Mouse (Mus musculus): ENCODE results near the gene Hip1r.

Gene Hip1r

DNA sequence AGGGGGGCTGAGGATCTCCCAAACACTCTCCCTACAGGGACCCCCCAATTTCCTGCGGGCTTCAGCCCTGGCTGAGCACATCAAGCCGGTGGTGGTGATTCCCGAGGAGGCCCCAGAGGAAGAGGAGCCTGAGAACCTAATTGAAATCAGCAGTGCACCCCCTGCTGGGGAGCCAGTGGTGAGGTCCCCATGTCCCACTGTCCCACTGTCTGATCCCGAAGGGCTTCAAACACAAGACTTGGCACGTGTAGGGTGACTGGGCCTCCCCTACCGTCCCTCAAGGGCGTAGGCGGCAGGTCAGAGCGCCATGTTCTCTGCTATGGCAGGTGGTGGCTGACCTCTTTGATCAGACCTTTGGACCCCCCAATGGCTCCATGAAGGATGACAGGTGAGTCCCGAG, 22.8 kb downstream of the Hip1r start:
- peak; percentile 47 for DNase-seq (ENCODE audit: low read depth, low spot score)

DNA sequence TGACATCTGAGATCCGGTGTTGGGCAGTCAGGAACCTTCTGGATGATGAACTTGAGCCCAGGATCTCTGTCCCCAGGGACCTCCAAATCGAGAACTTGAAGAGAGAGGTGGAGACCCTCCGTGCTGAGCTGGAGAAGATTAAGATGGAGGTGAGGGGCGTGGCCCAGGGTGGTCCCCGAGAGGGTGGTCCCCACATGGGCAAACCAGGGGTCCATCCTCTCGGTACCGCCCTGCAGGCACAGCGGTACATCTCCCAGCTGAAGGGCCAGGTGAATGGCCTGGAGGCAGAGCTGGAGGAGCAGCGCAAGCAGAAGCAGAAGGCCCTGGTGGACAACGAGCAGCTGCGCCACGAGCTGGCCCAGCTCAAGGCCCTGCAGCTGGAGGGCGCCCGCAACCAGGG, 23.3 kb downstream of the Hip1r start:
- no peak for DNase-seq (ENCODE audit: low read depth, low spot score)

DNA sequence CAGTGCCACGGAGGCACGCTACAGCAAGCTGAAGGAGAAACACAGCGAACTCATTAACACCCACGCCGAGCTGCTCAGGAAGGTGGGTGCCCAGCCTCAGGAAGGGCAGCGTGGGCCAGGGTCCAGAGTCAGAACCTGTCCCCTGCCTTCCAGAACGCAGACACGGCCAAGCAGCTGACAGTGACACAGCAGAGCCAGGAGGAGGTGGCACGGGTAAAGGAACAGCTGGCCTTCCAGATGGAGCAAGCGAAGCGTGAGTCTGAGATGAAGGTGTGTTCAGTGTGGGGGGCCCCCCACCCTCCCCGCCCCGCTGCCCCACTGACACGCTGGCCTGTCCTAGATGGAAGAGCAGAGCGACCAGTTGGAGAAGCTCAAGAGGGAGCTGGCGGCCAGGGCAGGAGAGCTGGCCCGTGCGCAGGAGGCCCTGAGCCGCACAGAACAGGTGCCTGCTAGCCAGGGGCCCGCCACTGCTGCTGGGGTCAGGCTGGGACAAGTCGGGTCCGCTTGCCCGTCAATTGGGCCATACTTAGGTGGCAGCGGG, 23.9 kb downstream of the Hip1r start:
- no peak for DNase-seq (ENCODE audit: low read depth, low spot score)

DNA sequence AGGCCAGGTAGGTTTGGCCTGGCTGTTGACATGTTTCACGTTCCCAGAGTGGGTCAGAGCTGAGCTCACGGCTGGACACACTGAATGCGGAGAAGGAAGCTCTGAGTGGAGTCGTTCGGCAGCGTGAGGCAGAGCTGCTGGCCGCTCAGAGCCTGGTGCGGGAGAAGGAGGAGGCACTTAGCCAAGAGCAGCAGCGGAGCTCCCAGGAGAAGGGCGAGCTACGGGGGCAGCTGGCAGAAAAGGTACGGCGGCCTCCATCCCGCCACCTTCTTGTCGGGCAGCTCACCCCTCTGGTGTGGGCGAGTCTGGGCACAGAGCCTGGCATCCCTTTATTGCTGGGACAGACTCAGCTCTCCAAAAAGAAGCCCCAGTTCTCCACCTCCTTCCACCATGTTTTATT, 24.4 kb downstream of the Hip1r start:
- DNase-seq (ENCODE audit: low read depth, low spot score), result no peak

DNA sequence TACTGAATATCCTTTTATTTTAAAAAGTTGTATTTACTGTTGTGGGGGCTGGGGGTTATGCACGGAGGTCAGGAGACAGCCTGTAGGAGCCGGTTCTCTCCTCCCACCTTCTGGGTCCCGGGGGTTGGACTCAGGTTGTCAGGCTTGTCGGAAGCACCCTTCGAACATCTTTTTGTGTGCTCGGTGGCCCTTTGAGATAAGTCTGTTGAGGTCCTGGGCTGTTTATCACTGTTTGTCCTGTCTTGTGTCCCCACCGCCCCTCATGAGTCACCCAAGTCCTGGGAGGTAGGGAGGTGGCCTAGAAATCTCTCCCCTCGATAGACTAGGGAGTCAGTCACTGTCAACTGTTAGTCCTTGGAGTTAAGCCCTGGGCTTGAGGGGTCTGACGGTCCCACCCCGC, 24.9 kb downstream of the Hip1r start:
- DNase-seq (ENCODE audit: low read depth, low spot score), result no peak

DNA sequence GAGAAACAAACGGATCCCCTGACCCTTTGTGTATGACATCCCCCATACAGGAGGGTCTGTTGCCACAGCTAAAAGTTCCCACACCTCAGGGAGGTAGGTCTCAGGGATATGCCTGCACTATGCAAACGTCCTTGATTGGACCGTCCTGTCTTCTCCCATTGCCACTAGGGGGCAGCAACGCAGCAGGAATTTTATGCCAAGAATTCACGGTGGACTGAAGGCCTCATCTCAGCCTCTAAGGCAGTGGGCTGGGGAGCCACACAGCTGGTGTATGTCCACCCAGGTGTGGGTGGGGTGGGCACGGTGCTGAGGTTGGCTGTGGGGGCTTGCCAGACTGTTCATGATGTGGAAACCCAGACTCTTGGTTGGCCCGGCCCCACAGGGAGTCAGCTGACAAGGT, 27.4 kb downstream of the Hip1r start:
- peak; percentile 73 for DNase-seq (ENCODE audit: low read depth, low spot score)

DNA sequence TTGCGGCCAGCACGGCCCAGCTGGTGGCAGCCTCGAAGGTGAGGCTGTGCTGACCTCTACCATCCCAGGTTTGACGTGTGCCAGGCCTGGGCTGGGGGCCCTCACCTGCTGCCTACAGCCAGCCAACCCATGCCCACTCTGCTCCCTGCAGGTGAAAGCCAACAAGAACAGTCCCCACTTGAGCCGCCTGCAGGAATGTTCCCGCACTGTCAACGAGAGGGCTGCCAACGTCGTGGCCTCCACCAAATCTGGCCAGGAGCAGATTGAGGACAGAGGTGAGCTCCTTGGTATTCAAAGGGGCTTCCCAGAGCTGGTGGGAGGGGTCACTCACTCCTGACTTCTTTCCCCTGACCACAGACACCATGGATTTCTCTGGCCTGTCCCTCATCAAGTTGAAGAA, 27.8 kb downstream of the Hip1r start:
- DNase-seq (ENCODE audit: low read depth, low spot score), result no peak

DNA sequence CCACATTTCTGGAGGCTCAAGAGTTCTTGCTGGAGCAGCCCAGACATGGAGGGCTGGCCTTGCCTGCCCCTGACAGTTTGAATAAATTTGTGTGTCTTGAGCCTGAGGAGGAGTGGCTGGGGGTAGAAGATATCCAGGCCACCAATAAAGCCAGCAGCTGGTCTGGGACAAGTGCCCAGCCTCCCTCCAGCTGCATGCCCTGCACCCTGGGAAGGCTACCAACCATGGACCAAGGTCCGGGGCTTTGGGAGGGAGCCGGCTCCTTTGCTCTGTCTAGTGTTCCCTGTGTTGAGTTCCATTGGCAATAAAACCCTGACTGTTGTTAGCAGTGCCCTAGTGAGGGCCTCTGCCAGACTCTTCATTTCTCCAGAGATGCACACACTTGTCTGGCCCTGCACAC, 29.4 kb downstream of the Hip1r start:
- no peak for DNase-seq (ENCODE audit: low read depth, low spot score)

DNA sequence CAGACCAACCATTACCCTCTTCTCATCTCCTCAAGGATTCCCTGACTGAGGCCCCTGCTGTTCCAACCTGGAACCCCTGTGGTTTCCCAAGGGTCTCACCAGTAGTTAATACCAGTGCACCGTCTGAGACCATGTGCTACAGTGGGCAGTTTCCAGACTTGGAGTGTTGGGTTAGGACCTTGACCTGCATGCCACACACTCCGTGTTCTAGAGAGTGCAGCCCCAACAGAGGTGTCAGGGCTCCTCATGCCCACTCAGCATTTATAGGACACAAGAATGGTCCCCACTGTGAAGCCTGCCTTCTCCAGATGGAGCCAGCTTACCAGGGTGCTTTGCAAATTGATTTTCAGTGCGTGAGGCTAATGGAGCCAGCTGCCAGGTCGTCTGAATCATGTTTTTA, 29.9 kb downstream of the Hip1r start:
- DNase-seq (ENCODE audit: low read depth, low spot score), result no peak

DNA sequence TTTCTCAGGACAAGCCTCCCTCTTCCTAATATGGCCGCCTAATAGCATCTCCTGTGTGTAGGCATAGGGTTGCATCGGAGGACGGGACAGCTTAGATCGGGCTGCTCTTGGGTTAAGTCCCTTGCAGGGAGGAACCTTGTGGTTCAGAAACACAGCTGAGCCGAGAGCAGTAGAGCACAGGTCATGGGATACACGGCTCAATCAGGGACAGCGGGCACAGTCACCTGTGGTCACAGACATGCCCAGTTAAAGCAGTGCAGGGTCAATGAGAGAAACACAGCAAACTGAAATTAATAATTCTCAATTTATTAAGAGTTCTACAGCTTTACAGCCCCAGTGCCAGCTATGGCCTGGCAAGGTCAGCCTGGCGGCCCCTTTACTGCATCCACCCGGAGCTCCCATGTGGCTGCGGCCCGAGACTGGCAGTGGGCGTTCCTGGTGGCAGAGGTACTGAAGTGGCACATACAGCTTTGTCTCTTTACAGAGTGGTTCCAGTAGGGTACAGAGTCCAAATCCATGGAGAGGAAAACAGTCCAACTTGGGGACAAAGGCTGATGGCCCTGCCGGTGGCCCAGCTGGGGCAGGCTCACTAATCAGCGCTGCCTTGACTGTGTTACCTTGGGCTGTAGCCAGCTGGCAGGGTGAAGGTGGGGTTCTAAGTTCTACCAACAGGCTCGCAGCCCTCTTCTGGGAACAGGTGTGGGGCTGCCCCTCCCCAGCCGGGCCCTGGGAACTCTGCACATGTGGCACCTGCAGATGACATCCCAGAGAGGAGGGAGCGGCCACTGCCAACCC, 31.1 kb downstream of the Hip1r start:
- no peak for DNase-seq (ENCODE audit: low read depth, low spot score)

DNA sequence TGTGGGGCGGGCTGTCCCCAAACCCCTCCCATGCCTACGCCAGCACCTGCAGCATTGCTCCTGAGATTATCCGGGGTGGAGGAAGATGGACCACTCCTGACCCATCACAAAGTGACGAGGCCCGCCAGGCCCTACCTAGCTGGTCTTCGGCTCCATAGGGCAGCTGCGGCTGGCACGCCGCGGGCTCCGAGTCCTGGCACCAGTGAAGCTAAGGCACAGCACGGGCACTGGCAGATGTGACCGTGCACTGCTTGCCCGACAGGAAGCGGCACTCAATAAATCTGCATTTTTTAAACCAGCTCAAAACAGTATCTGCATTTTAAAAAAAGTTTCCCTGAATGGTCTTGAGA, 31.7 kb downstream of the Hip1r start:
- DNase-seq (ENCODE audit: low read depth, low spot score), result no peak

DNA sequence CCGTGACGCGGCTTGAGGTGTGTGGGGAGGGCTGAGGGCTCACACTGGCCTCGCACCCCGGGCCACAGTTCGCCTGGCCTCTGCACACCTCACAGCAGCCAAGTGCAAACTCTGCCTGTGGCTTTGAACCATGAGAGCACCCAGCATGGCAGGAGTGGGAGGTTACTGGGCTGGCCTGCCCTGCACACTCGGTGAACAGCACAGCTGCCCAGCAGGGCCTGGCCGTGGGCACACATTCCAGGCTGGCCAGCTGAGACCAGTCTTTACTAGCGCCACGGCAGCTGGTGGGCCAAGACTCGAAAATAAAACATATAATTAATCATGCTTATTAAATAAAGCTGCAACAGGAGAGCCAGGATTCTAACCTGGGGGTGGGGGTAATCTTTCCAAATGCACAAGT, 32.2 kb downstream of the Hip1r start:
- no peak for DNase-seq (ENCODE audit: low read depth, low spot score)

DNA sequence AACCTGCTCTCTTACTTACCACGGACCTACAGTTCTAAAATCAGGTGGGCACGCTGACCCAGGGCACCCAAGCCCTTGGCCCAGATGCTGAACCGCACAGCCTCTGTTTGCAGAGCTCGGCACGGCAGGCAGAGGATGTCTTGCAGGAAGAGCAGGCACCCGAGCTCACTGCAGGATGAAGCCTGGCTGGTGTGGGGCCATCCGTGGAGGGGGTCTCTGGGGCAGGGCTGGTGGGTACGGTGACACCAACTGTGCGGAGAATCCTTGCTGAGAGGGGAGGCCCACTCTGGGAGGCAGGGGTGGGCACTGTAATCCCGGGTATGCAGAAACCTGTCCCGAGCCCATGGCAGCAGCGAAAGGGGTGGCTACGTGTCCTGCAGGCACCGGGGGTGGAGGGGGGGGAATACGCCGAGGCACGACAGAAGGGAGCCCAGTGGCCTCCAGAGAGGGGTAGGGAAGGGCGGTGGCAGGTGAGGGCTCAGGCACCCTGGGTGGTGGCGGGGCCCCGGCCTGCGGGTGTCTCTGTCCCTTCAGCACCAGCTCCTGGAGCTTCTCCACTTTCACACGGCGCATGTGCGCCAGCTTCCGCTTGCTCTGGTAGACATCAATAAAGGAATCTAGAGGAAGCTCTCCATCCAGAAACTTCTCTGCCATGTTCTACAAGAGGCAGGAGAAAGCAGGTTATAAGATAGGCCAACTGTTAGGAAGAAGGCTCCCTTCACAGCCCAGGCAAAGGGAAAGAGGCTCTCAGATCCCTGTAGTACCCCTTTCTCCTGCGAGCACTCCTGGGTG, 32.9 kb downstream of the Hip1r start:
- no peak for DNase-seq (ENCODE audit: low read depth, low spot score)

DNA sequence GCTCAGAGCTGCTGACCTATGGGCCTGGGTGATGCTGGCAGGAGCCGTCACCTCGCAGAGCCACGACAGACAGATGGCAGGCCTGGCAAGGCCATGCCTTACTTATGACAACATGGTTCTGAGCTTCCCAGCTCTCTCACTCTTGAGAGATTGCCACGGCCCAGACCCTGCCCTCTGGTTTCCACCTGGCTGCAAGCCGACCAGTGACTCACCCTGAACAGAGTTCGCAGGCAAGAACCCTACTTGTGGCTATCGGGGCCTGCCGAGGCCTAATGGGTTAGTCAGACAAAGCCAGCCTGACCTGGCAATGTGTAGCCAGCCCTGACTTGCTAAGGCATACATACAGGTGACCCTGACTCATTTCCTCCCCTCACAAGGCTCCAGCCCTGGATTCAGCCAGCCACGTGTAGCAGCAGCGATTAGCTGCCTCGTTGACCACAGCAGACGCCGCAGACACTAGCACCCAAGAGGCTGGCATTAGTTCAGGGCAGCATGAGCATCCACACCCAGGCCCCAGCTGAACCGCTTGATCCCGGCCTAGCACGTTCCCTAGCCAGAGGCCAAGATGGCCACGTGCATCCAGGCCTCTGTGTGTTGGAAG, 33.6 kb downstream of the Hip1r start:
- DNase-seq (ENCODE audit: low read depth, low spot score), result no peak

DNA sequence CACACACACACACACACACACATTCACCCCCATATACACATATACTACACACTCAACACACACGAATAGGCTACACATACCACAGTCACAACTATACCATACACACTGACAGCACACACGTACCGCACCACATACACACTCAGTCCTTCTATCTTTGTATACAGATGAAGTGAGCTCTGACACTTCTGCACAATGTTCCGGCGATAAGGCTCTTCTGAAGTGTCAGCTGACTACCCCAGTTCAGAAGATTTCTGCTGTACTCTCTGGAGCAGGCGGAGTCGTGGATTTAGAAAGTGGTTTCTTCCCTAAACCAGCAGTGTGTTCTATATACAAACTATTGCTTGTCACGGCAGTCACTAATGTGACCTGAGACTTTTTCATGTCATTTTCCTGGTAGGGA, 36.6 kb downstream of the Hip1r start:
- DNase-seq (ENCODE audit: low read depth, low spot score), result no peak

DNA sequence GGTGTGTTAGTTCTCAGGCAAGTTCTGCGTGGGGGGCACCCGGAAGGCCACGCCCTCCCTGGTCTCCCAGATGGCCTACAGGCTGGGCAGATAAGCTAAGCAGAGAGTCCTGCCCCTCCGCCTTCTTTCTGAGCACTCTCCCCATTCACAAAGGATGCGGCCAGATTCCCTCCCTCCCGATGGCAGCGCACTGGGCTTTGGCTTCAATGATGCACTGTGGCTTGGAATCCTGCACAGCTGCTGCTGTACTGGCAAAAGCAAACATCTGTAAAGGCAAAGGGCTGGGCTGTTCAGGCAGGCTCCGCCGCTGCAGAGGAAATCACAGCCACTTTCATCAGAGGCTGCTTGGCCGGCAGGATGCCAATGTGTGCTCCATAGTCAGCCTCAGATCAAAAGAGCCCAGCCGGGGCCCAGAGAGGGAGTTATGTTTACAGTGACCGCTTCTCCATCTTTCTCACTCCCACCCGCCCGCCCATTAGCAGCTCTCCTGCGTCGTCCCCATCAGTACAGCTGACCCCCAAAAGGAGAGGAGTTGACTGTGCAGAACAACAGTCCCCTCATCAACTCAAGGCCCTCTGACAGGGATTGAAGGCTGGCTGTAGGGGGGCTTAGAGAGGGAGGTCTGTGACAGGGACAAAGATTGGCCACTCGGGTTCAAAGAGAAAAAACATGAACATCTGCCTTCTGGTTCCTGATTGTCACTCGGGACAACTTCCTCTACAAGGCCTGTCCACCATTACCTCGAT, 37.7 kb downstream of the Hip1r start:
- no peak for DNase-seq (ENCODE audit: low read depth, low spot score)

DNA sequence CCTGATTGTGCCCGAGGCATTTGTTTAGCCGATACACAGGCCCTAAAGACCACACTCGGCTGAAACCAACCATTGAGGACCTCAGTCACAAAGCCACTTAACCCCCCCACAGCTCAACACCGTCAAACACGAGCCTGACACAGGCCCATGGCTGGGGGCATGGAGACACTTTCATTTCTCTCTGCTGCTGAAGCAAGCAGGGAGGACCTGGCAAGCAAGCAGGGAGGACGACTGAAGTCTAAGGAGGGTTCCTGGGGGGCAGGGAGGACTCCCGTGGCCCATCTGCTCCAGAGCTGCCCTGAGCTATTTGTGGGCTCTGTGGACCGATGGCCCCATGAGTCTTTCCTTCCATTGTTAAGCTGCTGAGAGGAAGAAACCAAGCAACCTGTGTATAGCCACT, 38.5 kb downstream of the Hip1r start:
- no peak for DNase-seq (ENCODE audit: low read depth, low spot score)

DNA sequence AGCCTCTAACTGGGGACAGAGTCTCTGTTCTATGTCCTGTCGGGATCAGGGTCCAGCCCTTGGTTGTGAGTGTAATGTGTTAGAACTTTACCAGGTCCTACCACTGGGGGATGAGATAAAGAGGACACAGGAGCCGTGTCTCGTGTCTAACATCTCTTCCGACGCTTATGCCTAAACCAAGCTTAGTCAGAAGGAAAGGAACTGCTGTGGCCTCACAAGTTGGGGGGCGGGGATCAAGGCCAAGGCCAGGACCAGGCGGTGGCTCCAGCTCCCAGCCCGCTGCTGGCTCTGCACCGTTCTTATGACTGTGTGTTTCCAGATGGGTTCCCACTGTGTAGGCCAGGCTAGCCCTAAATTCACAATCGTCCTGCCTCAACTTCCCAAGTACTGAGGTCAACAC, 39.5 kb downstream of the Hip1r start:
- DNase-seq (ENCODE audit: low read depth, low spot score), result no peak

DNA sequence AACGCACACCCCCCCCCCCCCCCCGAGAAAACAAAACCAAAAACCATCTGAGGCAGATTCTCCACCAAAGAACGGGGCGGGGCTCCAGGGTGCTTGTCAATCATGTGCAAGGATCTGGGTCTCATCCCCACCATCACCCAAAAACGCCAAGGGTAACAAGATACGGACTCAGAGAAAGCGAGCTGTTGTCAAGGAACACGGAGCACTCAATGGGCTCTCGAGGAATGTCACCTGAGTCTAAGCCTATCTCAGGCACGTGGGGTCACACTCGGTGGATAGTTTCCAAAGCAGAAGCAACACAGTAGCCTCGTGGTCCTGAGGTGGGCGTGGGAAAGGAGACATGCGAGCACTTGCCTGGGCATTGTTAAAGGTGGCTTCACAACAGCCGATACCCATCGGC, 40.3 kb downstream of the Hip1r start:
- no peak for DNase-seq (ENCODE audit: low read depth, low spot score)

DNA sequence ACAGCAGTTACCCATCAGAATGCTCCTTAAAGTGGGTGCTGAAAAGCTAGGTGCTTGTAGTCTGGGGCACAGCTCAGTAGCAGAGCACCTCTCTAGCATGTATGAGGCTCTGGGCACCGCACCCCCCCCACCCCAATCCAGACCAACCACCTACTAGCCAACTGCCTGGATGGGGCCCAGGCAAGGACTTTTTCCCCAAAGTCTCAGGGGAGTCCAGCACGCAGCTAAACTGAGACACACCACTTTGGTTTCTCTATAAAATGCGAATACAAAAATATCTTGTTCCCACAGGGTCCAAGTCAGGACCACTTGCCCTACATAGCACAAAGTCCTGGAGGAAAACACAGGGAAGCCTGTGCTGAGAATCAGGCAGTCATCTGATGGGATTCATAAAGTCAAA, 40.8 kb downstream of the Hip1r start:
- DNase-seq (ENCODE audit: low read depth, low spot score), result no peak

DNA sequence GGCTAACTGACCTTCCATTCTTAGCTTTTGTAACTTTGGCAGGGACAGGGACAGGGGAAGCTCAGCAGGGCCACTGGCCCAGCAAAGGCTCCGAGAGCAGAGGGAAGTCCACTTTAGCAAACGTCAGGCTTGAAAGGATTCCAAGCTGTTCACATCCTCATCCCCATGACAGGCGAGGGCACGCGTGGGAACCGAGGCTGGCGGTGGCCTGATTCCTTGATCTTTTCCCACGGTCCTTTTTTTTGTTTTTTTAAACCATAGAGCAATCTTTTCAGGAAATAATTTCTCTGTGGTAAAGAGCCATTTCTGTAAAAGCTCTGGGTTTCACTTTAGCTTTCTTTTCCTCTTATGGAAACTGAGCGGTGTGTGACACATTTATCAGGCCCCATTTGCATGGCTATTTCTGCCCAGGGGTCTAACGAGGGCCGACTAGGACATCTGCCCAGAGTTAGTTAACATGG, 41.4 kb downstream of the Hip1r start:
- peak; percentile 67 for DNase-seq (ENCODE audit: low read depth, low spot score)

DNA sequence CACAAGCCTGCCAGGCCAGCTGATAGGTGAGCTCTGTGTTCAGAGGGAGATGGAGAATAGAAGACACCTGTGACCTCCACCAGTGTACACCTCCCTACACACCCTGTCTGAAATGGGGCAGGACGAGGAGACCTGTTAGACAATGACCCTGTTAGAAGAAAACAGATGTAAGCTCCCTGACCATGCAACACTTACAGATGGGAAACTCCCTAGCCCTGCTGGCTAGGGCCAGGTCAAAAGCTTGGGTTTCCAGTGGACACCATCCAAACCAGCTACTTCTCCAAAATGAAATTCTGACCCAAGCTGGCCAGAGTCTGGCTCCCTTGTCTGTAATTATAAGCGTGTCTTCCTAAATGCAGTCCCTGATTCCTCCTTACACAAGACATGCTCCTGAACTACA, 42.3 kb downstream of the Hip1r start:
- DNase-seq (ENCODE audit: low read depth, low spot score), result no peak

Data from A20 (cell line).